Mouse (Mus musculus) gastrocnemius, postnatal 10 days (tissue): ENCODE measurements around the gene Tmem175. TPM values are rescaled to one million over a fixed set of nuclear protein-coding genes. Genes with fewer than 3 reads are reported as not detected.
A peak's percentile ranks its signal among the peaks of the same experiment; 100 is the strongest.
"Not testable (repeated sequence)": the region's sequence is repeated elsewhere in the genome, so short reads cannot be mapped to it uniquely, and the experiment has no call there.

ENCODE experiments used
- DNase-seq: peaks from one replicate; pipeline ENCODE4 v3.0.0; 2021; ENCODE audit warnings: mixed read lengths
- long read RNA-seq, 2 experiments: library from polyadenylated mRNA; stranded (forward); transcript quantifications; one replicate each; pipeline ENCODE4 v2.0.0; 2021
- total RNA-seq, 2 experiments: library from RNA; stranded (reverse); gene quantifications; 2 replicates each; pipeline ENCODE4 v1.2.3; 2021

Gene Tmem175
- total RNA-seq = 1 to 10 TPM; 6.8 to 7.8 TPM
- long read RNA-seq, experiment 1, transcript Tmem175-201 (11 exons, 3,956 nt) = major isoform, 6 of 8 reads
- long read RNA-seq, experiment 1, partial matches to known transcripts = 0 of 8 reads
- long read RNA-seq, experiment 1, other reads (novel, unspliced or antisense) = 1 of 8 reads
- long read RNA-seq, experiment 2, transcript Tmem175-201 (11 exons, 3,956 nt) = major isoform, 10 of 16 reads
- long read RNA-seq, experiment 2, partial matches to known transcripts = 4 of 16 reads
- long read RNA-seq, experiment 2, other reads (novel, unspliced or antisense) = 1 of 16 reads

DNA sequence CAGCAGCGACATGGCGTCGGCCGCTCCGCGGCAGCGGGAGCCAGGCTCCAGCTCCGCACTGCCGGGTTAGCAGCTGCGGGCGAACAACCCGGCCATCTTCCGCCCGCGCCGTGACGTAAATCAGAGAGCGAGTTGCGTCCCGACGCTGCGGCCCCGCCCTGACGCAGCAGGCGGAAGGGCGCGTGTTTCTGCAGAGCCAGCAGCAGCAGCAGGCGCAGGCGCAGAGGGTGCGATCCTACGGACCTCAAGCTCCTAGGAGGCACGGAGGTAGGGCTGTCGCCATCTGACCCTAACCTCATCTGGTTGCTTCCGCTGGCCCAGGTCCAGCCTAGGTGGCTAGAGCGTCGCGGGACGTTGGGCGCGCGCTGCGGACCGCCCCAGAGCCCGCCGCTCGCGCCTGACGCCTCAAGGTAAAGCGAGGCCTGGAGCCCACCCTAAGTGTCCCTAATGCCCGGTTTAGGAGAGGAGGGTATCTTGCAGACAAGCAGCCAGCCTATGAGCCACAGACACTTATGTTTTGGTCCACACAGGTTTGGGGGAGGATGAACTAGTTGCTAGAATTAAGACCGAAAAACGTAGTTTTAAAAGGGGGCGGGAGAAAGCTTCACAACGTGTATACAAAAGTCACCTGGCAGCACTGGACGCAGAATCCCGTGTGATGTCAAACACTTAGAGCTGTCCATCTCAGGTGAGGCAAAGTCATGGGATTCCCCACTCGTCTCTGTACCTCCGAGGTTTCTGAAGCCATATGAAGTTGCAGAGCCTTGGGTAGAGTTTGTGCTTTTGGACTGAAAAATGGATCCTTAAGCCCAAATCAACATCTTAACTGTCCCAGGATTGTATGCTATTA lies at the start of gene Tmem175, which contains the start of gene Gak:
Gene Tmem175, plus strand, starts transcription at position 137 of the 850 bp plus-strand sequence.
Gene Gak, minus strand, starts transcription at position 122 of the 850 bp plus-strand sequence.
- DNase-seq = peak; percentile 89

DNA sequence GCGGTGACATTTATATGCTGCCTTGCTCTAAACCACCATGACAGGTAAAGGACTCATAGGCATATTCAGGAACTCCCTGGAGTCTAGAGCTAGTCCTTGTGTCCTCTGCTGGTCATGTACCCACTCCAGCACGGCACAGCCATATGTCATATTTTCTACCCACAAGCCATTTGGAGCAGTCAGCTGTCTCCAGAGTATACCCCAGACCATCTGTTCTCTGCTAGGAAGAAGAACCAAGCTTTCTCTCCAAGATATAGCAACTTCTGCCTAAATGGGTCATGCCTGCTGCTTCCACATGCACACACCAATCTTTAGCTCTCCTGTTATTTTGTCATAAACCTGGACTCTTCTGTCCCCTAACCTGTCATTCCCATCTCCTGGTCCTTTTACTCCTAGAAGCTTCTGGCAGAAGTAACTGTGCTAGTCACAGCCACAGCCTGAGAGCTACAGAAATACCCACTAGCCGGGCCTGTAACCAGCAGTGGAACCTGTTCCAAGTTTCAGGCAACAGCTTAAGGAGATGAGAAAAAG lies 48.1 kb upstream of the Tmem175 start:
- no peak for DNase-seq

DNA sequence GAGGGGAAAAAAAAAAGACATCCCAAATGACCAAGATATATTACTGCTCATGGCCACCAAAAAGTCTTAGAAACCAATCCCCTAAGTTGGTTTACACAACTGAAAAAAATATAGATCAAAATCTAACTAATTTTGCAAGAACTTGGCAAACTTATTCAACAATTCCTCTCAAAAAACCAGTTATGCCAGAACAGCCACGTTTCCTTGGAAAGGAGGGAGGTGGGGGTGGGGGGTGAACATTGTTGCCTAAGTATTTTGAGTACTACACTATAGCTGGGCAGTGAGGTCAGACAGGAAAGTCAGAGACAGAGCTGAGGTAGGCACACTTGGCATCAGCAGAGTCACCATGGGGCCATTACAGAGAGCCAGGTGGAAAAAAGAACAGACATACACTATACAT lies 29.6 kb upstream of the Tmem175 start:
- no peak for DNase-seq

DNA sequence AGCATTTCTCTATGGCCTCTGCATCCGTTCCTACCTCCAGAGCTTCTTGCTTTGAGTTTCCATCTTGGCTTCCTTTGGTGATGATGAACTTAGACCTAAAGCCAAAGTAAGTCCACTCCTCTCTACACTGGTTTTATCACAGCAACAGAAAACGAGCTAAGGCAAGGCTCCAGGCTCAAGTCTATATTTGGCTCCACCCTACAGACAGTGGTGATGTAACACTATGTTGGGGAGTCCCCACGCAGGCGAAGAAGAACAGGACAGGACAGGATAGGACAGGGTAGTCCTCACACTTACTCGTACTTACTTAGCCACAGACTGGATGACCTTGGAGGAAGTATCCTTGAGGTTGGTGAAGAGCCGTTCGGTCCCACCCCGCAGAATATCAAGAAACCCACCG lies 27.0 kb upstream of the Tmem175 start:
- no peak for DNase-seq

DNA sequence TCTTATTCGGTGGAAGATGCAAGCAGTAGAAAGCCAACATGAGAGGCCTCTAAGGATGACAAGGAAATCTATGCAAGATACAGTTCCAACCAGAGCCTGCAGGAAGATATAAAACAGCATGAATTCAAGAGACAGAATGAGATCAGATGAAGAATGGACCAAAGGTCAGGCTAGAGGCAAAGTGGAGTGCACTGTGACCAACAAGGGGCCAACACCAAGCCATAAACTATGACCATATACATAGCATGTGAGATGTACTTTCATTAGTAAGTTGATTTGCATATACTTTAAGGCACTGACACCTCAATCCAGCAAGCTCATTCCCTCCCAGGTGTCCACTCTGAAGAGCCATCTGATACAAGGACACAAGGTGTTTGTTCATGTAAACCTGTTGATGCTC lies 19.1 kb upstream of the Tmem175 start:
- no peak for DNase-seq

DNA sequence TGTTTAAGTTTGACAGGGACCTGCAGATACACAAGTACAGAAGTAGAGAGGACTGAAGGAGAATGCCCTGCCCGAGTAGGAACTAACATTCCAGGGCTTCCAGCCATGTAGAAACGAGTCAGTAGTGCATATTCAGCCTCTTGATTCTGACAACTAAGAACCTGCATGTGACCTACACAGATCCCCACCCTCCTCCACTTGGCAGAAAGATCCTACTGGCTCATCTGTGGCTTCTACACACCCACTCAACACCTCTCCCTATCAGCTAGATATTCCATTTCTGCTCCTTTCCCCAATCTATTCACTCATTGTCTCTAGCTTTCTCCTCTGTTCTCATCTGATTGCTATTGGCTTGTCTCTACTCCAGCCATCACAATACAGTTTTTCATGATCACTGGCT lies 7.7 kb upstream of the Tmem175 start:
- no peak for DNase-seq

DNA sequence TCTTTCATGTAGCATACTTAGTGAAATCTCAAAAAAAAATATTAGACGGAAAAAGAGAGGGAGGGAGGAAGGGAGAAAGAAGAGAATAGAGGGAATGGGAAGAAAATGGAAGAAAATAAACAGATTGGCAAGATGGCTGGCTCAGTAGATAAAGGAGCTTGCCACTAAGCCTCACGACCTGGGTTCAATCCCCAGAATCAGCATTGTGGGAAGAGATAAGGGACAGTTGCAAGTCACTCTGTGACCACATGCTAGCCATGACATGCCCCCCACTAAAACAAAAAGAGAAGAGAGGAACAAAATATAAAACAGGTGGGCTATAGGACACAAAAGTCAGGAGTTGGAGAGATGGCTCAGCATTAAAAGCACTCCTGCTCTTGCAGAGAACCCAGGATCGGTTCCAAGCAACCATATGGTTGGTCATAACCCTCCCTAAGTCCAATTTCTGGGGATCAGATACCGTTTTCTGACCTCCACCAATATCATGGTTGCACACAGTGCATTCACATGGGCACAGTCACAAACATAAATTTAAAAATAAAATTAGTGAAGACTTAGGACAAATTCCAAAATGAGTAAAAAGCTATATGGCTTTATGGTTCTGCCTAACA lies 3.4 kb upstream of the Tmem175 start:
- DNase-seq = no peak

DNA sequence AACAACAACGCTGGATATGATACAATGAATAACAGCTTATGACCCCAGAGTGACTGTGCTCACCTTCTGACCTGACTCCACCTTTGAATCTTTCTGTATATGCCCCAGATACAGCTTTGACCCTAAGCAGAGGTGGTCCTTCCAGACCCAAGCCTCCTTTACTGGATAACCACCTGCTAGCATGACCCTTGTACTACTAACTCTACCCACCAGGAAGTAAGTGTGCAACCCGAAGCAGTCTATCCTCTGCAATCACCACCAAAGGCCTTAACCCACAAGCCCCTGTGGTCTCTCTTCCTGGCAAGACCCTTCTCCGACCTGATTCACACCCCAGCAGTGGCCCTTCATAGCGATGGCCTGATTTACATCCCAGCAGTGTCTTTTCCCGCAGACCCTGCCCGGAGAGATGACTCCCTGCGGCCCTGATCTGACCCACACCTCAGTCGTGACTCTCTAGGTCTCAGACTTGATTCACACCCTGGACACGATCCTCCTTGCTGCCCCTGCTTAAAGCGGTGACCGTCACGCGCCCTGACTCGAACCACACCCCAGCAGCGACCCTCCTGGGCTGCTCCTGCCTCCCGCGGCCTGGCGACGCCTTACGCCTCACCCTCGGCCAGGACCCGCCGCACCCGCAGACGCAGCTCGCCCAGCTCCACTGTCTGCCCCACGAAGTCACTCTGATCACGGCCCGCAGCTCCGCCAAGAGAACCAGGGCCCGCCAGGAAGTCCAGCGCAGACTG lies 508 bp upstream of the Tmem175 start:
- DNase-seq = no peak

DNA sequence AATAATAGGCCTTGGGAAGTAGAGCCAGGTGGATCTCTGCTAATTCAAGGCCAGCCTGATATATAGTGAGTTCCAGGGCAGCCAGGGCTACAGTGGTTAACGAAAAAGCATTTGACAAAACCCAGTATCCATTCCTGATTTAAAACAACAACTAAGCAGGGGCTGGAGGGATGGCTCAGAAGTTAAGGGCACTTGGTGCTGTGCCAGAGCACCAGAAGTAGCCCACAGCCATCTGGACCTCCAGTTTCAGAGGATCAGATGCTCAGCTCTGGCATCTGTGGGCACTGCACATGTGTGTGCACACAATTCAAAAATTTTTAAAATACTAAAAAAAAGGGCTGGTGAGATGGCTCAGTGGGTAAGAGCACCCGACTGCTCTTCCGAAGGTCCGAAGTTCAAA lies 4.1 kb downstream of the Tmem175 start:
- no peak for DNase-seq

DNA sequence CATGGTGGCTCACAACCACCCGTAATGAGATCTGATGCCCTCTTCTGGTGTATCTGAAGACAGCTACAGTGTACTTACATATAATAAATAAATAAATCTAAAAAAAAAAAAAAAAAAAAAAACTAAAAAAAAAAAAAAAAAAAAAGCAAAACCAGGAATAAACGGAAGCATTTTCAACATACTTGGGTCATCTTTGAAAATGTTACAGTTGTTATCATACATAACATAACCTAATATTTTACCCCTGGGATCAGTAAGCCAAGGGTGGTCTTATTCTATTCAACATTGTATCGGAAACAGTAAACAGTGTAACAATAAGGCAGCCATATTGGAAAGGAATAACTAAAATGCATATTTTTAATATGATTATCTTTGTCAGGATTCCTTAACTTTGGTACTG lies 4.5 kb downstream of the Tmem175 start:
- not testable (repeated sequence) for DNase-seq

DNA sequence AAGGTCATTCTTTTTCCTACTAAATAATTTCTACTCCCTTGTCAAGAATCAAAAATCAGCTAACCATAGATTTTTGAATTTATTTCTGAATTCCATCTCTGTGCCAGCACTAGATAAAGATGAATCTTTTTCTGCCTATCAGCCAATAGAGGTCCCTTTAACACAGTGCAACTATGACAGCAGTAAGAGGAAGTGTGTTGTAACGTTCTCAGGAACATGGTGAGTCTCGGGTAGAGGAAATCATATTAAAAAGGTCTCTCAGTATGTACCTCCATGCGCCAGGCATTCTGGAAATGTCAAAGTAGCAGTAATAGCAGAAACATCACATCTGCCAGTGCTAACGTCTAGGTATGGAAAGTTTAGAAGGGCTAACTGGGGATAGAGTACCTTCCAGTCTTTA lies 6.6 kb downstream of the Tmem175 start:
- DNase-seq = no peak

DNA sequence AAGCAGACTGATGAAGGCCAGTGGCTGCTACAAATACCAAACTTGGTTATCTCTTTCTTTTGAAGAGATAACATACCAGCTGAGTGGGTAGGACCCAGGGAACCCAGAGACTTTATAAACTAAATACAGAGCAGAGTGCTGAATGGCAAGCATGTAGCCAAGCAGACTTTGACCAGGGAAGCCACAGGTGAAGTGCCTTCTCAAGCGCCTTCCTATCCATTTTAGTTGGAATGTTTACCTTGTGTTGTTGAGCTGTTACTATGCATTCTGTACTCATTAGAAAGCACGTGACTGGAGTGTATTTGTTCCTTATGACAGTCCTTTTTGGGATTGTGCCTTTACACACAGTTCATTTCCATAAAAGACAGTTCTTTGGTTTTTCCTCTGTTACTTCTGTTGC lies 14.1 kb downstream of the Tmem175 start:
- no peak for DNase-seq

DNA sequence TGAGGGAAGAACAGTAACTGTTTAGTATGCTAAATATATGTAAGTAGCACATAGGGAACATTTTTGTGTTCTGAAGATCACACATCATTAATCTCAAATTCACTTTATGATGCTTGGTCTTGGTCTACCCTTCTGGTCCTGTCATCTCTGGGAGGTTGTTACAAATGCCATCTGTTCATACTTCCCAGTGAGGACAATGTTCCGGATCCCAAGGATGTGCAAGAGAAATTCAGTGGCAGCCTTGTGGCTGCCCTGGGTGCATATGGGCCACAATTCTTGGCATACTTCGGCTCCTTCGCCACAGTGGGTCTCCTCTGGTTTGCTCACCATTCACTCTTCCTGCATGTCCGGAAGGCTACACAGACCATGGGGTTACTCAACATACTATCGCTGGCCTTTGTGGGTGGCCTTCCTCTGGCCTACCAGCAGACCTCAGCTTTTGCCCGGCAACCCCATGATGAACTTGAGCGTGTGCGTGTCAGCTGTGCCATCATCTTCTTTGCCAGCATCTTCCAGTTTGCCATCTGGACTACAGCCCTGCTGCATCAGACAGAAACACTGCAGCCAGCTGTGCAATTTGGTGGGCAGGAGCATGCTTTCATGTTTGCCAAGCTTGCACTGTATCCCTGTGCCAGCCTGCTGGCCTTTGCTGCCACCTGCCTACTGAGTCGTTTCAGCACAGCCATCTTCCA lies 16.2 kb downstream of the Tmem175 start:
- DNase-seq = peak; percentile 40

DNA sequence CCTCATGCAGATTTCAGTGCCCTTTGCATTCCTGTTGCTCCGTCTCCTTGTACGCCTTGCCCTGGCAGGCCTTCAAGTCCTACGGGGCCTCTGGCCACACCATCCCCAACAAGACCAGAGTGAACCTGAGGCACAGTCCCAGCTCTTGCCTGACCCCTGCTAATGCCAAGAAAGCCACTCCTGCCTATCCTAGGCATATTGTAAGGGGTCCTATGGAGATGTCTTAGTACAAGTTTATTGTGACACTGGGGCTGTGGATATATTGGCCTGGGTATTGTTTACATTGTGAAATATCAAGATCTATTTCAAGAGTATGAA lies 16.7 kb downstream of the Tmem175 start:
- DNase-seq = no peak

DNA sequence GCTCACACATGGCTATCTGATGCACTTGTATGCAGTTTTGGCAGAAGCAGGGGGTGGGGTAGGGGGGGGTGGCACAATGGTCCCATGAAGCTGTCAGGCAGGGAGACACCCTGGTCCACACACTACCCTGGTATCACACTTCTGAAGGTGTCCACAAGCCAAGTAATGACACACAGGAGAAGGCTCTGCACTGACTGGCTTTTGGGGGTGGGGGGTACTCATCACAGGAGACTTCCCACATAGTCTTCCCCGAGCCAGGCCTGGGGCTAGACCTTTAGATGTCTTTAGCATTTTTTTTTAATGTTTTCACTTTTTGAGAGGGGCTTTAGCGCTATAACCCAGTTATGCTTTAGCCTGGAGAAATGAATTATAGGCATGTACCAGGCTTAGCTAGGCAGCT lies 17.7 kb downstream of the Tmem175 start:
- no peak for DNase-seq

DNA sequence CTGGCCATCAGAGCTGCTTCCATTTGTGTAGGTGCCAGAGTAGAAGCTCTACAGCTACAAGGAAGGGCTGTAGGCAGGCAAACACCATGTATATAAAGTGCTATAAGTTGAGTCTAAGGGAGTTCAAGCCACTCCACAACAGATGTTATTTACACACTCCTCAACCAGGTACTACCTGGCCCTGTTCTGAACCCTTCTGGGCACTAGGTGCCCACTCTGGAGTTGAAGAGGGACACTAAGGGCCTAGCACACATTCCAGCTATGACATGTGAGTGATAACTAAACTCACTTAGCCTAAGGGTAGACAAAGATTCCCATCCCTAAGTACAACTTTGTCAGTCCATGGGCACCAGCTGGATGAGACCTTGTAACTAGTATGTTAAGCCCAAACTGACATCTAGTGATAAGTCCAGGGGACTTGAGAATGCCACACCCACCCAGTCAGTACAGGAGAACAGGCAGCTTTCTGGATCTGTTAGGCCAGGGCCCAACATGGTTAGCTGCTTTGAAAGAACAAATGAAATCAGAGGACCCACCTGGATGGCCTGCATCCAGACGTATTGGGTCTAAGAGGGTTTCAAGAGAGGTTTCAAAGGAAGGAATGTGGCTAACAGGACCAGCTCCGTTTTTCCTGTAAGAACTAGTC lies 18.4 kb downstream of the Tmem175 start:
- no peak for DNase-seq

DNA sequence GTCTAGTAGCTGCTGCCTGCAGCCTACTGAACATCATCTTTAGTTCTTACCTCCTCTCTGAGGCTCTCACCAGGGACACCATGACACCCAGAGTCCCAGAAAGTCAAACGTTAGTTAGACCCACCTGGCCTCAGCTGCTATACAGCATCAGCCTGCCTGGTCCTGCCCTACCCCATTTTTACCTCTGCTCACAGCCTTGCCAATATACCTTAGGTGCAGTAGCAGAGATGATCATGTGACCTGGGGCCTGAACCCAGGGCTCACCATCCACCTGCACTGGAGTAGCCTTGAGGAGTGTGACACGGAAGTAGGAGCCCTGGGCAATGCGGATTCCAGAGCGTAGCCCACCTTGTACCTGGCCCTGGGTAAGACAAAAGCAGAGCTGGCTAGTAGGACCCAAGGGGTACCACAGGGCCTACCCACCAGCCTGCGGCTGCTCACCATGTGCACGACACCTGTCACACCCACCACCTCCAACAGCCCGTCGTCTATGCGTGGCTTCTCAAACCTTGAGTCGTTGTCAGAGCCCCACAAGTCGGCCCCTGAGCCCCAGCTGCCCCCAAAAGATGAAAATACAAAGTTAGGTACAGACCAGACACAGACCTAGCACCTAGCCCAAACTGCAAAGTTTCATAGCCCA lies 19.5 kb downstream of the Tmem175 start:
- DNase-seq = no peak

DNA sequence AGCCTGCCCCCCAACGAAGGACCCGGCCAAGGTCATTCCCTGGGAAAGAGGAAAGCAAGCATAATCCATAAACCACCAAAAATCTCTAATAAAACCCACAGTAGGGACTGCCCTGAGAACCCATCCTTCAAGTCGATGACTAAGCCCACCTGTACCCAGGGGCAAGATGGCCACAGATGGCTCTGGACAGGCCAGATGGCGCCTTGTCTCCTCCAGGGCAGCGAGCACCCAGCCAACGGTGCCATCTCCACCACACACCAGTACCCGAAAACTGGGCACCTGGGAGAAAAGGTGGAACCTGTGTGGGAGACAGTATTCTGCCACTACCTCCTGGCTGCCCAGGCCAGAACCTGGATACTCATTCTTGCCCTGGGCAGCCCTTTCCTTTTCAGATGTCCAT lies 20.8 kb downstream of the Tmem175 start:
- DNase-seq = no peak

DNA sequence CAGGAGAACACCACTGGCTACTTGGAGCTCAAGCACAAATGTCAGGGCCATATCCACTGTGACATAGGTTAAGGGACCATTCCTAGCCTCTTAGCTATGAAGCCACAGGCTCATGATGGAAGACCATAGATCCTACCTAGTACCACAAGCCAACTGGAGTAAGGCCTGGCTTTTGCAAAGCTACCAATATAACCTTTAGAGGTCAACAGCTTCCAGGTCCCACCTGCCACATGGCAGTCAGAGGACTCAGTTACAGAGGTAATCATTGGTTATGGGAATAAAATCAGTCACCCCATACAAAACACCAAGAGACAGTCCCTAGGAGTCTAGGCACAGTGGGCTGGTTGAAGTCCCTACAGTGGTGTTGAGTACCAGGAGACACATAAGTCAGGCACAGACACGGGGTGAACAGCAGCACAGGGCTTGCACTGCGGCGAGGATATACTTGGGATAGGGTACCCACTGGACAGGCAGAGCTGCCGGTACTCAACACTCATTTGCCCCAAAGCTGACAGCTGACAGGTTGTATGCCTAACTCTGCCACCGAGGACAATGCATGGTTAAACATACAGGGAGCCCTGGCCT lies 21.7 kb downstream of the Tmem175 start:
- DNase-seq = no peak

DNA sequence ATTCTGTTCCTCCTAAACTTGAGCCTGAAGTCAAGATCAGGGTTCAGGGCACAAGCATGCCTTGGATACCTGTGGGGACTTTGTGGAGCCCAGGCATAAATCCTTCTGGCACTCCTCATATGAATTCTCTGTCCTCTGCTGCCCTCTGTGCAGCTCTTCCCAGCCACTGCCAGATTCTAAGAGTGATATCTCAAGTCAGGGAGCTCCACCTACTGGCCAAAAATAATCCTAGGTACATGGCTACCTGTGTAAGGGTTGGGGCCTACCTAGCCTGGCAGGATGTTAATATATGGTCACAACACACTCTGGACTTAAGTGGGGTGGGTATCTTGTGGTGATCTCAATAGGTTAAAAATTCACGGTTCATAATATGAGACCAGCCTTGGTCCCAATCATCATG lies 22.3 kb downstream of the Tmem175 start:
- no peak for DNase-seq
